Mouse (Mus musculus) forebrain, embryonic 11.5 days (tissue): Measurements from ENCODE around the gene Scube2. TPM values are rescaled to one million over a fixed set of nuclear protein-coding genes. Genes with fewer than 3 reads are reported as not detected.

Source experiments
- ATAC-seq: fragments of 200-750 bp; cut with Nextera tagmentation; replicated peaks from 2 replicates; pipeline ENCODE4 v1.8.0; 2017; ENCODE audit warnings: moderate TSS enrichment; ENCODE audit not compliant: low FRiP score
- DNase-seq: peaks from one replicate; pipeline ENCODE4 v3.0.0-alpha.2; 2017; ENCODE audit warnings: low spot score
- H3K27ac ChIP-seq: fragments of 300-500 bp; sonication (generic); 2 replicates; pipeline ENCODE4 v1.5.1; 2014; ENCODE audit warnings: low read depth, low read length
- H3K27me3 ChIP-seq: fragments of 300-500 bp; sonication (generic); 2 replicates; pipeline ENCODE4 v1.6.1; 2014; ENCODE audit warnings: mild to moderate bottlenecking, low read length, mixed read lengths; ENCODE audit not compliant: control insufficient read depth, insufficient read depth
- H3K36me3 ChIP-seq: fragments of 300-500 bp; sonication (generic); 2 replicates; pipeline ENCODE4 v1.6.1; 2014; ENCODE audit warnings: mild to moderate bottlenecking, low read length, moderate library complexity, mixed read lengths; ENCODE audit not compliant: control insufficient read depth, insufficient read depth
- H3K4me1 ChIP-seq: fragments of 300-500 bp; sonication (generic); replicated peaks from 2 replicates; pipeline ENCODE4 v1.6.1; 2014; ENCODE audit warnings: low read length, mixed read lengths; ENCODE audit not compliant: control insufficient read depth, insufficient read depth
- H3K4me2 ChIP-seq: fragments of 300-500 bp; sonication (generic); 2 replicates; pipeline ENCODE4 v1.6.1; 2014; ENCODE audit warnings: low read depth, mild to moderate bottlenecking, low read length, moderate library complexity, mixed read lengths; ENCODE audit not compliant: severe bottlenecking
- H3K4me3 ChIP-seq: fragments of 300-500 bp; sonication (generic); 2 replicates; pipeline ENCODE4 v1.5.1; 2014; ENCODE audit warnings: low read depth, low read length
- H3K9ac ChIP-seq: fragments of 300-500 bp; sonication (generic); 2 replicates; pipeline ENCODE4 v1.6.1; 2014; ENCODE audit warnings: low read length
- H3K9me3 ChIP-seq: fragments of 300-500 bp; sonication (generic); 2 replicates; pipeline ENCODE4 v1.6.1; 2016; ENCODE audit warnings: low read length, mixed read lengths; ENCODE audit not compliant: control insufficient read depth
- WGBS: fragments of 180-500 bp; shearing (Covaris S2); extraction: QIAGEN DNeasy Blood & Tissue Kit; methylation state at CpG from one replicate; pipeline ENCODE4 v1.1.7; 2014; 5-methylcytosine and 5-hydroxymethylcytosine counted together
- polyA plus RNA-seq: library from polyadenylated mRNA; unstranded; fragments of >200 nt; fragmentation: Nextera tagmentation; extraction: Ambion mirVana; gene quantifications from 2 replicates; pipeline ENCODE4 v1.2.1, GENCODE M21; 2014

Scube2 gene
- polyA plus RNA-seq, 1 experiment from 2014 or later, result 2.5 TPM

DNA sequence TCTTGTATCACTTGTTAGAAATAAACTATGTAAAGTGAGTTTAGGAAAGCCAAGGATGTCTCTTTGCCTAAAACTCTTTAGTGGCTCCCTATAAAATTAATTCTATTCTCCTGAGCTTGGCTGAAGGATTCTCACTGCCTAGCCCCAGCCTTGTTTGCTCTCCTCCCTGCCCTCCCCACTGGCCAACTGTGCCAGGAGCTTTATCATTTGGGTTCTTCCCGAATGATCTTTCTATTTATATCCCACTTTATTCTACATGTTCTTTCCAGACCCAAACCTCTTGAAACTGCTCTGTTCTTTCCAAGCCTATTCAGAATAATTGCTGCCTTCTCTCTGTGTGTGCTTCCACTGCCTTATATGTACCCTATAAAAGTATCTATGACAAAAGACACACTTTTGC is 62.0 kb downstream of the Scube2 start:
- DNase-seq (no peak), ATAC-seq (no peak)
- no peak overlapping the region for H3K4me2 ChIP-seq
- no peaks in the 10 kb centered on the region for H3K4me1 ChIP-seq
- H3K9me3 ChIP-seq, result no peaks in the 10 kb centered on the region
- H3K27ac ChIP-seq, result no peak overlapping the region
- H3K27me3 ChIP-seq, result peaks cover 4% of the 10 kb centered on the region; the same call in 1 of the 2 replicates
- no peak overlapping the region for H3K9ac ChIP-seq
- no peak overlapping the region for H3K4me3 ChIP-seq
- H3K36me3 ChIP-seq, result no peaks in the 10 kb centered on the region
- WGBS, result 82% methylated on average over 1 of the region's 1 CpGs

DNA sequence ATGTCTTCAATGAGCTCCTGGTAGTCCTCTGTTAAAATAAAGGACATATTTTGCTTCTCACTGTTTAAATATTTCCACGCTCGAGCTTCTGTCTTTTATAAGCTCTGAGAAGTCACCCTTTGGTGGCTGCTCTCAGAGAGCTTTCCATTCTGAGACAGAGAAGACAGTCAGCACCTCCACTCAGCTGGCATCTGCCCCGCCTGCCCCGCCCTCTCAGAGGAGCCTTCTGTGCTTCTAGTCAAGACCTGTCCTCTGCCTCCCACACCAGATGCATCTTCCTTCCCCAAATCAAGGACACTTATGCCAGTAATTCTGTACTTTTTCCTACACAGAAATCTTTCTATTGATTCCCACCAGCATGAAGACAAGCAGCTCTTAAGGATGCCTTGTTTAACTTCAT is 64.9 kb downstream of the Scube2 start:
- H3K36me3 ChIP-seq, result no peaks in the 10 kb centered on the region
- 89% methylated on average over 4 of the region's 4 CpGs for WGBS
- DNase-seq (no peak), ATAC-seq (no peak)
- H3K27ac ChIP-seq, result no peak overlapping the region
- no peaks in the 10 kb centered on the region; the same call in 1 of the 2 replicates for H3K27me3 ChIP-seq
- H3K9me3 ChIP-seq, result no peaks in the 10 kb centered on the region
- H3K9ac ChIP-seq, result no peak overlapping the region
- H3K4me3 ChIP-seq, result no peak overlapping the region
- no peaks in the 10 kb centered on the region for H3K4me1 ChIP-seq
- no peak overlapping the region for H3K4me2 ChIP-seq

GRCm38 (mm10) chr7:109799168-109799567 is 66.3 kb downstream of the Scube2 start:
- no peak overlapping the region for H3K4me2 ChIP-seq
- H3K9ac ChIP-seq, result no peak overlapping the region
- ATAC-seq (no peak), DNase-seq (no peak)
- H3K36me3 ChIP-seq, result no peaks in the 10 kb centered on the region
- H3K27me3 ChIP-seq, result no peaks in the 10 kb centered on the region
- no peak overlapping the region for H3K4me3 ChIP-seq
- no peak overlapping the region for H3K27ac ChIP-seq
- no peaks in the 10 kb centered on the region for H3K9me3 ChIP-seq
- WGBS, result 93% methylated on average over 11 of the region's 11 CpGs
- H3K4me1 ChIP-seq, result no peaks in the 10 kb centered on the region

GRCm38 (mm10) chr7:109795564-109795963 is 69.9 kb downstream of the Scube2 start:
- 87% methylated on average over 5 of the region's 5 CpGs for WGBS

GRCm38 (mm10) chr7:109794556-109794955 is 70.9 kb downstream of the Scube2 start:
- ATAC-seq (no peak), DNase-seq (no peak)
- no peak overlapping the region for H3K27ac ChIP-seq
- H3K27me3 ChIP-seq, result no peaks in the 10 kb centered on the region
- 79% methylated on average over 2 of the region's 2 CpGs for WGBS
- H3K4me2 ChIP-seq, result no peak overlapping the region
- H3K4me3 ChIP-seq, result no peak overlapping the region
- no peaks in the 10 kb centered on the region for H3K36me3 ChIP-seq
- H3K9me3 ChIP-seq, result no peaks in the 10 kb centered on the region
- no peak overlapping the region for H3K9ac ChIP-seq
- H3K4me1 ChIP-seq, result no peaks in the 10 kb centered on the region

More at GRCm38 (mm10) chr7:109795564-109795963, 69.9 kb downstream of the Scube2 start:
- Histone ChIP-seq H3K27ac (no peak overlapping the region), H3K4me3 (no peak overlapping the region), H3K27me3 (no peaks in the 10 kb centered on the region), H3K9me3 (no peaks in the 10 kb centered on the region), H3K36me3 (no peaks in the 10 kb centered on the region), H3K9ac (no peak overlapping the region), H3K4me2 (no peak overlapping the region), H3K4me1 (no peaks in the 10 kb centered on the region)
- no peak for DNase-seq
- no peak for ATAC-seq

GRCm38 (mm10) chr7:109792759-109793158 is 72.7 kb downstream of the Scube2 start:
- DNase-seq (peak; percentile 72), ATAC-seq (peak; percentile 64; the same call in 1 of the 2 replicates)
- Histone ChIP-seq H3K4me3 (no peak overlapping the region), H3K9me3 (no peaks in the 10 kb centered on the region), H3K27me3 (no peaks in the 10 kb centered on the region), H3K4me2 (no peak overlapping the region), H3K9ac (no peak overlapping the region), H3K4me1 (no peaks in the 10 kb centered on the region), H3K27ac (no peak overlapping the region), H3K36me3 (no peaks in the 10 kb centered on the region)
- 74% methylated on average over 2 of the region's 2 CpGs for WGBS

GRCm38 (mm10) chr7:109790818-109791217 is 74.7 kb downstream of the Scube2 start:
- no peak overlapping the region for H3K4me3 ChIP-seq
- no peak overlapping the region for H3K27ac ChIP-seq
- no peaks in the 10 kb centered on the region for H3K9me3 ChIP-seq
- no peak overlapping the region for H3K4me2 ChIP-seq
- ATAC-seq, result no peak
- no peaks in the 10 kb centered on the region for H3K36me3 ChIP-seq
- no peak for DNase-seq
- WGBS, result 73% methylated on average over 3 of the region's 3 CpGs
- H3K4me1 ChIP-seq, result no peaks in the 10 kb centered on the region
- H3K9ac ChIP-seq, result no peak overlapping the region
- no peaks in the 10 kb centered on the region for H3K27me3 ChIP-seq

DNA sequence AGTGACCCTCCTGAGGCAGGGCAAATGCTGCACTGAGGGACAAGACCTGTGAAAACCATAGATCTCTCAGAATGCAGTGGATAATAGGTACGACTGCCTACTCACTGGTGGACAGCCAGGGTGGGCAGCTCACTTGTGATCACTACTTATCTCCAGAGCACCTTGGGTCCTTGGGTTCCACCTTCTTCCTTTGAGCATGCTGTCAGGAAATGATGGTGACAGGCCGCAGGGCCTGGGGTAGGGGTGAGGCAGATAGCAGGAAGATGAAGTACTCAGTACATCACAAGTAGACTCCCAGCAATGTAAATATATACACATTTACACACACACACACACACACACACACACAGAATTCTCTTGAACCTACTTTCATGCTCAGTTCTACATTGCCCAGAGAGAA is 77.6 kb downstream of the Scube2 start:
- Histone ChIP-seq H3K36me3 (no peaks in the 10 kb centered on the region), H3K27me3 (peaks cover 9% of the 10 kb centered on the region; the same call in 1 of the 2 replicates), H3K27ac (no peak overlapping the region), H3K9ac (no peak overlapping the region), H3K4me3 (no peak overlapping the region), H3K4me2 (no peak overlapping the region), H3K9me3 (no peaks in the 10 kb centered on the region), H3K4me1 (no peaks in the 10 kb centered on the region)
- ATAC-seq (no peak), DNase-seq (no peak)
- 93% methylated on average over 2 of the region's 2 CpGs for WGBS

DNA sequence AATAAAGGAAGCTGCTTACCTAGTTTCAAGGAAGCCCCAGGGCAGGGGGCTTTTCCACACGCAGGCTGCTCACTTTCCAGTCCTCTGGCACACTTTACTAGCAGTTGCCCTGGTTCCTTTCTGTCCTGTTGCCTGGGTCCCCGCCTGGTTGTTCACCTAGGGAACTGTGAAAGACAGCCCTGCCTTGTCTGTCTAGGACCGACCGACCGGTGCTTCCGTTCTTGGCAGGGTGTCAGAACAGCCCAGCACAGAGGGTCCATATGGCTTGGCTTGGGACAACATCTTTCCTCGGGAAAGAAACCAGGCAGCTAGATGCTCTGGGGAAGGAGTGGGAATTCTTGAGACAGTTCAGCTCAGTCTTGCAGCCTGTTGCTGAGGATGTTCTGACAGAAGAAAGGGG is 82.2 kb downstream of the Scube2 start:
- H3K4me2 ChIP-seq, result no peak overlapping the region

More for the DNA sequence above, 82.2 kb downstream of the Scube2 start:
- H3K9ac ChIP-seq, result no peak overlapping the region
- H3K27me3 ChIP-seq, result peaks cover 39% of the 10 kb centered on the region
- no peak overlapping the region for H3K4me3 ChIP-seq
- ATAC-seq (no peak), DNase-seq (no peak)
- no peaks in the 10 kb centered on the region for H3K36me3 ChIP-seq
- no peak overlapping the region for H3K27ac ChIP-seq
- WGBS, result 68% methylated on average over 7 of the region's 7 CpGs
- H3K4me1 ChIP-seq, result peaks cover 4% of the 10 kb centered on the region; the same call in 1 of the 2 replicates
- no peaks in the 10 kb centered on the region for H3K9me3 ChIP-seq
